Mouse (Mus musculus): Measurements from ENCODE around the gene Hand2. TPM values are rescaled to one million over a fixed set of nuclear protein-coding genes. Genes with fewer than 3 reads are reported as not detected.

The Hand2 gene
- 0.43 and 0.59 TPM in 2 replicates for polyA plus RNA-seq (2015; fragmentation: Nextera tagmentation; extraction: Ambion mirVana)

DNA sequence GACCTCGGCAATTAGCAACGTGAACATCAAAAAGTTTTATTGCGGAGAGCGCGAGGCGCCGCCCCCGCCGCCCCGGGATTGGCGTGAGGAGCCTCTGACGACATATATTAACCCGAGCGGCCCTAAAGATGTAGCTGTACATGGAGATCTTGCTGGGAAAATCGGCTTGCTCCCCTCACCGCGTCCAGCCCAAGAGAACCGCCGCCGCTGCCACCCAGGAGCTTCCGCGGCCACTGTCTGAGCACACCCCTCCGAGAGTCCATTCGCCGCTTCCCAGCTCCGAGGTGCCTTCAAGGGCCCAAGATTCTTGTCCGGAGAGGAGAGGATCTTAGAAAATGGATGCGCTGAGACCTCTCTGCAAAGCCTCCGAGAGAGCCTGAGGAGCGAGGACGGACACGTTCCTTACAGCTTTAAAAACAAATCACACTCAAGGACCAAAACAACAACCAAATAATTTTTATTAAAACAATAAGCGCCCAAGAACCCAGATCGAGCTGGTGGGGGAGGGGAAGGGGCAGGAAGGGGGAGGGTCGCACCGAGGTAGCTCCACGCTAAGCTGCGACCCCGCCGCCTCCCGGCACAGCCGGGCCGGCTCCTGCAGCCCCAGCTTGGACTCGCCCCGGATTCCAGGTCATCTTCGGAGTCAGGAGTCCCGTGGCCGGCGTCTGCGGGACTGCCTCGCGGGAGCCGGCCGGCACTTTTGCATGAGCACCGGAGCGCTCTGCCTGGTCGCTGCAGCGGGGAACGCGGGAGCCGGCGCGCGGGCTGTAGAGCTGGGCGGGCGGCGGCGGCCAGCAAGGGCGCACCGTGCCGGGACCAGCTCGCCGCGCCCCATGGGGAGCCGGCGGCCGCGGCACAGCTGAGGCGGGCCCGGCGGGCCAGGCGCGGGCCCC, at the start of gene Hand2:
Gene Hand2, plus strand, starts transcription at position 133 of the 893 bp plus-strand sequence.
- peak within 1 kb of the TSS; percentile 34 for H3K4me3 ChIP-seq (ENCODE audit: low read length)
- no peaks in the 10 kb centered on the region for H3K9me3 ChIP-seq (ENCODE audit: control insufficient read depth, low read length)
- no peak within 1 kb of the TSS for H3K9ac ChIP-seq (ENCODE audit: low read length)
- 1% methylated on average over 77 of the region's 83 CpGs for WGBS
- H3K4me2 ChIP-seq (ENCODE audit: low read depth, low read length), result peak within 1 kb of the TSS; percentile 62
- peaks cover 92% of the 10 kb centered on the region for H3K27me3 ChIP-seq (ENCODE audit: control insufficient read depth, insufficient read depth, low read depth, low read length)
- peak; percentile 41 for ATAC-seq (ENCODE audit: low read depth)
- H3K27ac ChIP-seq (ENCODE audit: low read length), result no peak within 1 kb of the TSS
- H3K4me1 ChIP-seq (replicated peaks; ENCODE audit: control insufficient read depth, insufficient read depth, low read length), result peaks cover 12% of the 10 kb centered on the region
- H3K36me3 ChIP-seq (ENCODE audit: control insufficient read depth, insufficient read depth, low read length), result no peaks in the 10 kb centered on the region

DNA sequence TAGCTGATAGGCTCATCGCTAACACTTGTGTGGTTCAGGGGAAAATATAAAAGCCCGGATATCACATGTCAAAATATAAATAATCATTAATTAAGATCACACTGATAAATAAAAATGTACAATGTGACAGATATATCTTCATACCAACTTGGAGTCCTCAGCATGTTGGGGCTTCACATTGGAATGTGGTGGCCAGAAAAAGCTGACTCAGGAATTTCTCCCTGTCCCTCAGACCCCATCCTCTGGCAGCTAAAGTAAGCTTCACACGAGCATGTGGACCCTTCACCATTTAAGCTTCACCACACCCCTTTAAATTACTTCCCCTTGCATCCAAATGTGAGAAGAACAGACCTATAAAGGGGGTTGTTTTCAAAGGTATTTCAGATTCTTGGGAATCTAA, 47.7 kb upstream of the Hand2 start:
- Histone ChIP-seq H3K4me2 (ENCODE audit: low read depth, low read length) (no peak overlapping the region), H3K9me3 (ENCODE audit: control insufficient read depth, low read length) (no peaks in the 10 kb centered on the region), H3K27ac (ENCODE audit: low read length) (no peak overlapping the region), H3K36me3 (ENCODE audit: control insufficient read depth, insufficient read depth, low read length) (no peaks in the 10 kb centered on the region), H3K27me3 (ENCODE audit: control insufficient read depth, insufficient read depth, low read depth, low read length) (no peaks in the 10 kb centered on the region), H3K4me1 (replicated peaks; ENCODE audit: control insufficient read depth, insufficient read depth, low read length) (no peaks in the 10 kb centered on the region), H3K4me3 (ENCODE audit: low read length) (no peak overlapping the region), H3K9ac (ENCODE audit: low read length) (no peak overlapping the region)
- no peak for ATAC-seq (ENCODE audit: low read depth)
- WGBS, result 62% methylated on average over 3 of the region's 3 CpGs

DNA sequence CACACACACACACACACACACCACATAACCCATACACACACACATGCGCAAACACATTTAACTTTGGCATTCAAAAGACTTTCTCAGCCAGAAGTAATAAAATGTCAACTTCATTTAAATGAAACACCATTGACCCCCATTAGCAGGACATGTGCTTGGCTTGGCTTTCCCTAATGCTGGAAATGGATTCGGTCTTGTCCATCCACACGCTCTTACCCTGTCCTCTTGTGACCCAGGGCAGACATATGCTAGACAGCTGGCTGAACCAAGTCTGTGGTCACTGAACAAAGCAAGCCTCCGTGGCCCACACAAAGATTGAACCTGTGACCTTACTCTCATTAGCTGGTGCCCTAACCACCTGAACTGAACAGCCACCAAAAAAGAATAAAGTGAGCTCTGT, 27.3 kb upstream of the Hand2 start:
- Histone ChIP-seq H3K36me3 (ENCODE audit: control insufficient read depth, insufficient read depth, low read length) (no peaks in the 10 kb centered on the region), H3K4me3 (ENCODE audit: low read length) (no peak overlapping the region), H3K9me3 (ENCODE audit: control insufficient read depth, low read length) (no peaks in the 10 kb centered on the region), H3K27me3 (ENCODE audit: control insufficient read depth, insufficient read depth, low read depth, low read length) (no peaks in the 10 kb centered on the region), H3K4me2 (ENCODE audit: low read depth, low read length) (no peak overlapping the region), H3K4me1 (replicated peaks; ENCODE audit: control insufficient read depth, insufficient read depth, low read length) (no peaks in the 10 kb centered on the region), H3K27ac (ENCODE audit: low read length) (no peak overlapping the region), H3K9ac (ENCODE audit: low read length) (no peak overlapping the region)
- ATAC-seq (ENCODE audit: low read depth), result no peak
- WGBS, result 69% methylated on average over 4 of the region's 4 CpGs

DNA sequence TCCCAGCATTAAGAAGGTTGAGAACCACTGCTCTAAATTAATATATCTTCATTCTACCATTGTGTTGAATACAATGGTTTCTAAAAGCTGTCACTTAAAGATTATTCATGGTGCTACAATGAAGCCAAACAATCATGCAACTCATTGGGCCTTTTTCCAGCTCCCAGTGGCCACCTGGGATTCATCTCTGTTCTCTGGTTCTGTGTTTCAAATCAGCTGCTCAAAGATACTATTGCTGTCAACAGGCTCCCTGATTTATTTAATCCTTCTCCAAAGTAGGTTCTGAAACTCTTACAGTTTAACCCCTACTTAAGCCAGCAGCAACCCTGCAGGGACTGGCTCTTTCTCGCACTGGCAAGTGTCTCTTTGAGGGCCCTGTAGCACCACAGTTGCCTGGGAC, 17.3 kb upstream of the Hand2 start:
- Histone ChIP-seq H3K4me3 (ENCODE audit: low read length) (no peak overlapping the region), H3K27me3 (ENCODE audit: control insufficient read depth, insufficient read depth, low read depth, low read length) (peaks cover 10% of the 10 kb centered on the region)
- ATAC-seq (ENCODE audit: low read depth), result no peak

DNA sequence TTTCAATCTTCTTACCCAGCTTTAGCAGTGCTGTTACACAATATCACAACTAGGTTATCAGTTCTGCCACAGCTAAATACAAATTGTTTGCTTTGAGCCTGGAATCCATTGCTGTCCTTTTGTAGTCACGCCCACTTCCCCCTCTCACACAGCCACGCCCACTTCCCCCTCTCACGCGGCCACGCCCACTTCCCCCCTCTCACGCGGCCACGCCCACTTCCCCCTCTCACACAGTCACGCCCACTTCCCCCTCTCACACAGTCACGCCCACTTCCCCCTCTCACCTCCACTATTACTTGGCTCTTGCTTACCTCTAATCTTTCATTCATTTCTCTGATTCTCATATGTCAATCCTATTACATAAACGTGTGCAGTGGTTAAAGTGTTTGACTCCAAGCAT, 15.8 kb upstream of the Hand2 start:
- Histone ChIP-seq H3K4me2 (ENCODE audit: low read depth, low read length) (no peak overlapping the region), H3K4me1 (replicated peaks; ENCODE audit: control insufficient read depth, insufficient read depth, low read length) (no peaks in the 10 kb centered on the region), H3K27me3 (ENCODE audit: control insufficient read depth, insufficient read depth, low read depth, low read length) (peaks cover 11% of the 10 kb centered on the region), H3K36me3 (ENCODE audit: control insufficient read depth, insufficient read depth, low read length) (no peaks in the 10 kb centered on the region), H3K9me3 (ENCODE audit: control insufficient read depth, low read length) (no peaks in the 10 kb centered on the region), H3K27ac (ENCODE audit: low read length) (no peak overlapping the region), H3K9ac (ENCODE audit: low read length) (no peak overlapping the region), H3K4me3 (ENCODE audit: low read length) (no peak overlapping the region)
- WGBS, result 44% methylated on average over 11 of the region's 11 CpGs
- no peak for ATAC-seq (ENCODE audit: low read depth)

More for the DNA sequence above, 17.3 kb upstream of the Hand2 start:
- no peak overlapping the region for H3K27ac ChIP-seq (ENCODE audit: low read length)
- H3K4me2 ChIP-seq (ENCODE audit: low read depth, low read length), result no peak overlapping the region
- H3K9ac ChIP-seq (ENCODE audit: low read length), result no peak overlapping the region
- no peaks in the 10 kb centered on the region for H3K36me3 ChIP-seq (ENCODE audit: control insufficient read depth, insufficient read depth, low read length)
- no peaks in the 10 kb centered on the region for H3K4me1 ChIP-seq (replicated peaks; ENCODE audit: control insufficient read depth, insufficient read depth, low read length)
- no peaks in the 10 kb centered on the region for H3K9me3 ChIP-seq (ENCODE audit: control insufficient read depth, low read length)
- WGBS, result 56% methylated on average over 1 of the region's 1 CpGs

DNA sequence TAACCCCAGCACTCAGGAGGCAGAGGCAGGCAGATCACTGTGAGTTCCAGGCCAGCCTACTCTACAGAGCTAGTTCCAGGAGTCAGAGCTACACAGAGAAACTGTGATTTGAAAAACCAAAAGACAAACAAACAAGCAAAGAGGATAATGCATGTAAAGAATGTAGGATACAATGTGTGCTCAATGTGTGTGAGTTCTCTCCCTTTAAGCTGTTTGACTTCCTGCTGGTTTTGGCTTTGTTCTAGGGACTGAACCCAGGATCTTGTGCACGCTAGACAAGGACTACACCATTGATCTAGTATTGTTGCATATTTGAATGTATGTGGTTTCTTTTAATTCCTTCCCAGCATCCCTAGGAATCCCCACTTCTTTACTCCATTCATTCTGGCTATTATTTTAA, 14.3 kb upstream of the Hand2 start:
- Histone ChIP-seq H3K27me3 (ENCODE audit: control insufficient read depth, insufficient read depth, low read depth, low read length) (peaks cover 18% of the 10 kb centered on the region), H3K27ac (ENCODE audit: low read length) (no peak overlapping the region)

DNA sequence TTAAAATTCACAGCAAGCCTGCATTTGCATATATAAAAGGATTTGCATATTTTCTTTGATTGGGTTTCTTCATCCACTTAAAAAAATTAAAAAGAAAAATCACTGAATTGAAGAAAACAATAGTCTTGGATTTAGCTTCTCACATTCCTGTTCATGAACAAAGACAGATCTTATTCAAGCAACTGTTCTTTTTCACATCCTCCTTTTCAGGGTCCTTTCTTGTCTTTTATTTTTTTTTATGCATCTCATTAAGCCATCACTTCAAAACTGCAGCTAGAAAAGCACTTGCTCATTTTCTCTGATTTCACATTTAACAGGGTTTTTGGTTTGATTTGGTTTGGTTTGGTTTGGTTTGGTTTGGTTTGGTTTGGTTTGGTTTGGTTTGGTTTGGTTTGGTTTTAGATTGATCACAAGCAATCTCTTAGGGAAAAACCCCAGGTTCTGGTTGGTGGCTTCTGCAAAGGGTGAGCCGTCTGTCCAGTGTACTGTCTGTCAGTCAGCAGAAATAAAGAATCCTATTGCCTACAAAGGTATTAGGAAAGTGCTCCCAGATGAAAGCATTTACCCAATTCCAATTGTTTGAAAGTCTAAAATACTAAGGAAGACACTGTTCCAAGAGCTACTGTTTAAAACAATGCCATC, 10.8 kb upstream of the Hand2 start:
- H3K4me2 ChIP-seq (ENCODE audit: low read depth, low read length), result no peak overlapping the region
- H3K9me3 ChIP-seq (ENCODE audit: control insufficient read depth, low read length), result no peaks in the 10 kb centered on the region
- H3K36me3 ChIP-seq (ENCODE audit: control insufficient read depth, insufficient read depth, low read length), result no peaks in the 10 kb centered on the region
- no peak overlapping the region for H3K9ac ChIP-seq (ENCODE audit: low read length)
- no peak overlapping the region for H3K4me3 ChIP-seq (ENCODE audit: low read length)
- peaks cover 49% of the 10 kb centered on the region for H3K27me3 ChIP-seq (ENCODE audit: control insufficient read depth, insufficient read depth, low read depth, low read length)
- 30% methylated on average over 1 of the region's 1 CpGs for WGBS
- no peak for ATAC-seq (ENCODE audit: low read depth)
- H3K27ac ChIP-seq (ENCODE audit: low read length), result no peak overlapping the region
- H3K4me1 ChIP-seq (replicated peaks; ENCODE audit: control insufficient read depth, insufficient read depth, low read length), result peaks cover 2% of the 10 kb centered on the region; the same call in 1 of the 2 replicates

More for the DNA sequence above, 14.3 kb upstream of the Hand2 start:
- H3K4me1 ChIP-seq (replicated peaks; ENCODE audit: control insufficient read depth, insufficient read depth, low read length), result no peaks in the 10 kb centered on the region
- no peaks in the 10 kb centered on the region for H3K9me3 ChIP-seq (ENCODE audit: control insufficient read depth, low read length)
- no peak overlapping the region for H3K4me2 ChIP-seq (ENCODE audit: low read depth, low read length)
- H3K36me3 ChIP-seq (ENCODE audit: control insufficient read depth, insufficient read depth, low read length), result no peaks in the 10 kb centered on the region
- no peak for ATAC-seq (ENCODE audit: low read depth)
- WGBS, result 40% methylated on average over 1 of the region's 1 CpGs
- no peak overlapping the region for H3K9ac ChIP-seq (ENCODE audit: low read length)
- H3K4me3 ChIP-seq (ENCODE audit: low read length), result no peak overlapping the region

DNA sequence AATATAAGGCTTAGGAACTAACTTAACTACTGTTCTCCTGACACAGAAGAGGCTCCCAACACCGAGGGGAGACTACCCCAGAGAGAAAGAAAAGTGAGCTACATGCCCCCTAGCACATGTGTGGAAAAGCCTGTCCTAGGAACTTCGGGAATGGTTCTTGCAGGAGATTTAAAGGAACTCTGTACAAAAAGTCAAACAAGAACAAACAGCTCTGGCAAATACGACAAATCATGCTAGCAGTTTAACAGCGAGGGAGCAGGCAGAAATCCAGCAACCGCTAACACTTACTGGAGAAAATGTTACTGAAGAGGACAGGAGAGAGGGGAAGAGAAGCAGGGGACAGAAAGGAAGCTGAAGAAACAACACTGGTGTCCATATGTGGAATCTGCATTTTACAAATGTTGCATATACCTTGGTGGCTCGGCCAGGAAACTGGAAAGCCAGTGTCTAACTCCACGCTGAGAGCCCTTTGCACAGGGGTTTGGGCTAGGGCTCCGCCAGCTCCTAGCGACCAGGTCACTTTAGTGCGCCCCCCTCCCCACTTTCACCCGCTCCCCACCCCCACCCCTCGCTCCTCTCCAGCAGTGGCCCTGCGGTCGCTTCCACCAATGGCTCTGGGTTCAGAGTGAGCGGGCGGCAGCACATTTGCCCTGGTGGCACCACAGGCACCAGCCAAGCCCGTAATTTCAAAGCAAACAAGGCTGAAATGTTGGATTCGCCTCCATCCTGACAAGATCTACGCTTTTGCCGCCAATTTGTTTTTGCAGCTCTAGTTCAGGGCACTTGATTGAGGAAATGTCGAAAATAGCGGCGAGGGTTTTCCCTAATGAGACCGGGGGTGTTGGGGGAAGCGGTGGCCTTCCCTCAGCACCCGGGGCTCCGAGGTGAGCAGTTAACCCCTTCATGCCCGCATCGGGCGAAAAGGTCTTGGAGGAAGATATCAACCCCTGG, 8.5 kb upstream of the Hand2 start:
- Histone ChIP-seq H3K4me3 (ENCODE audit: low read length) (peak overlapping the region; percentile 23), H3K36me3 (ENCODE audit: control insufficient read depth, insufficient read depth, low read length) (no peaks in the 10 kb centered on the region), H3K9me3 (ENCODE audit: control insufficient read depth, low read length) (no peaks in the 10 kb centered on the region), H3K9ac (ENCODE audit: low read length) (no peak overlapping the region), H3K4me2 (ENCODE audit: low read depth, low read length) (peak overlapping the region; percentile 37), H3K27ac (ENCODE audit: low read length) (no peak overlapping the region), H3K4me1 (replicated peaks; ENCODE audit: control insufficient read depth, insufficient read depth, low read length) (peaks cover 2% of the 10 kb centered on the region; the same call in 1 of the 2 replicates), H3K27me3 (ENCODE audit: control insufficient read depth, insufficient read depth, low read depth, low read length) (peaks cover 67% of the 10 kb centered on the region)
- 2% methylated on average over 30 of the region's 30 CpGs for WGBS
- no peak for ATAC-seq (ENCODE audit: low read depth)
